In genomic region chr4:59188474-59188801, GRCm38 (mm10) we compare ENCODE assay signal across 9 mouse cellular contexts. TPM values are rescaled to one million over a fixed set of nuclear protein-coding genes. Genes with fewer than 3 reads are reported as not detected.
A peak's percentile ranks its signal among the peaks of the same experiment; 100 is the strongest.
DNase-seq lines count a peak whose midpoint lies in the region; ATAC-seq and TF ChIP-seq lines count a peak whose summit lies in the region.
"Had no signal": no experiment of that assay in that cellular context is flagged by ENCODE, and none has a peak within 500 bp of the region (broad histone marks: within the 10 kb centered on the region; RNA-seq: fewer than 3 reads in every experiment).

No protein-coding gene starts in this region.

- DNase-seq in heart, postnatal 14 days, result no peak
- no peak for DNase-seq in ES-E14 (ENCODE audit: low read depth, low spot score)
- no peak for DNase-seq in hindbrain, embryonic 11.5 days (ENCODE audit: low spot score)
- no peak for DNase-seq in midbrain, embryonic 10.5 days (ENCODE audit: low spot score)
- no peak for DNase-seq in frontal cortex, adult 2 months (ENCODE audit: extremely low spot score in 1 of 2, low spot score in 1 of 2)
- DNase-seq in cerebellum, postnatal 36 days, result no peak
- DNase-seq in urinary bladder, adult 2 months (ENCODE audit: low spot score), result no peak

- H3K9me3 ChIP-seq in heart, embryonic 13.5 days, result no peaks in the 10 kb centered on the region
- no peaks in the 10 kb centered on the region for H3K9me3 ChIP-seq in ES-E14 (ENCODE audit: control insufficient read depth, insufficient read depth, low read depth, low read length)
- H3K9me3 ChIP-seq in hindbrain, embryonic 11.5 days (ENCODE audit: control insufficient read depth, low read length), result no peaks in the 10 kb centered on the region
- H3K9me3 ChIP-seq in midbrain, embryonic 10.5 days (replicated peaks), result no peaks in the 10 kb centered on the region

- in situ Hi-C loops in ES-E14 (cut with MboI; ENCODE audit: low sequenced_read_pairs in 2 of 2, unreplicated experiment in 2 of 2), result no loop called here

- intact Hi-C loops in heart, postnatal 14 days (cut with DNase I), result loop anchor here (2.0 kb wide), 3 partner anchors 92 to 360 kb away; partner anchors contain the start of gene Ptbp3

- H3K4me3 ChIP-seq in heart, embryonic 13.5 days, result peak overlapping the region; percentile 83
- H3K4me3 ChIP-seq in ES-E14 (ENCODE audit: insufficient read depth in 1 of 2, low read depth in 1 of 2, low read length in 2 of 2, poor library complexity in 1 of 2, severe bottlenecking in 1 of 2), result peak overlapping the region; percentile 96 to 97
- peak overlapping the region; percentile 78 for H3K4me3 ChIP-seq in hindbrain, embryonic 11.5 days (ENCODE audit: low read depth, low read length)
- H3K4me3 ChIP-seq in midbrain, embryonic 10.5 days, result peak overlapping the region; percentile 86

- H3K4me2 ChIP-seq in heart, embryonic 13.5 days, result peak overlapping the region; percentile 77
- H3K4me2 ChIP-seq in hindbrain, embryonic 11.5 days (replicated peaks; ENCODE audit: low read depth, low read length), result peak overlapping the region; percentile 50

- no peak for ATAC-seq in heart, embryonic 13.5 days (ENCODE audit: extremely low read depth, insufficient number of reproducible peaks, low FRiP score, low TSS enrichment)
- ATAC-seq in hindbrain, embryonic 11.5 days (ENCODE audit: low FRiP score), result no peak

- H3K27me3 ChIP-seq in heart, embryonic 13.5 days (replicated peaks), result no peaks in the 10 kb centered on the region
- H3K27me3 ChIP-seq in hindbrain, embryonic 11.5 days (ENCODE audit: control insufficient read depth, insufficient read depth, low read length), result no peaks in the 10 kb centered on the region
- H3K27me3 ChIP-seq in midbrain, embryonic 10.5 days (ENCODE audit: low read depth, poor library complexity, severe bottlenecking), result no peaks in the 10 kb centered on the region

- WGBS in heart, embryonic 13.5 days, result 29% methylated on average over 4 of the region's 4 CpGs
- WGBS in hindbrain, embryonic 11.5 days, result 39% methylated on average over 4 of the region's 4 CpGs
- 27% methylated on average over 4 of the region's 4 CpGs for WGBS in midbrain, embryonic 10.5 days

- H3K9ac ChIP-seq in heart, embryonic 13.5 days, result peak overlapping the region; percentile 99
- peak overlapping the region; percentile 88; the same call in 1 of the 2 replicates for H3K9ac ChIP-seq in ES-E14 (ENCODE audit: insufficient read depth, low read depth, low read length, poor library complexity, severe bottlenecking)
- peak overlapping the region; percentile 95 for H3K9ac ChIP-seq in hindbrain, embryonic 11.5 days (ENCODE audit: low read depth, low read length)

- H3K4me1 ChIP-seq in heart, embryonic 13.5 days, result peaks cover 20% of the 10 kb centered on the region
- H3K4me1 ChIP-seq in ES-E14 (ENCODE audit: control insufficient read depth in 2 of 2, insufficient read depth in 2 of 2, low read length in 2 of 2, poor library complexity in 1 of 2), result peaks cover 5 to 7% of the 10 kb centered on the region in 2 experiments
- no peaks in the 10 kb centered on the region for H3K4me1 ChIP-seq in hindbrain, embryonic 11.5 days (replicated peaks; ENCODE audit: control insufficient read depth, insufficient read depth, low read length)
- H3K4me1 ChIP-seq in midbrain, embryonic 10.5 days, result peaks cover 11% of the 10 kb centered on the region

- H3K36me3 ChIP-seq in heart, embryonic 13.5 days, result no peaks in the 10 kb centered on the region
- no peaks in the 10 kb centered on the region for H3K36me3 ChIP-seq in ES-E14 (ENCODE audit: control insufficient read depth, insufficient read depth, low read length, poor library complexity, severe bottlenecking)
- H3K36me3 ChIP-seq in hindbrain, embryonic 11.5 days (ENCODE audit: control insufficient read depth, insufficient read depth, low read length), result no peaks in the 10 kb centered on the region
- H3K36me3 ChIP-seq in midbrain, embryonic 10.5 days, result 0 out of 2 replicates have a peak, but pooled peaks cover 2% of the 10 kb centered on the region

- peak overlapping the region; percentile 95 for H3K27ac ChIP-seq in heart, embryonic 13.5 days (replicated peaks)
- H3K27ac ChIP-seq in ES-E14 (ENCODE audit: insufficient read depth, low read depth, low read length, poor library complexity, severe bottlenecking), result no peak overlapping the region
- H3K27ac ChIP-seq in hindbrain, embryonic 11.5 days (ENCODE audit: low read depth, low read length), result no peak overlapping the region
- H3K27ac ChIP-seq in midbrain, embryonic 10.5 days (replicated peaks), result peak overlapping the region; percentile 96

TF ChIP-seq in ES-E14, 5 proteins besides CTCF, POLR2A, EP300 and RAD21:
- no peak for TF ChIP-seq MAFK (IDR thresholded peaks at IDR 0.05; ENCODE audit: insufficient read depth, low read depth, low read length)

RNA-seq across cellular contexts. Expression of gene Ugcg, which starts 0.6 kb away (rescaled TPM):
- 6.9 and 7.1 TPM in 2 replicates for polyA plus RNA-seq in heart, embryonic 13.5 days (2015; fragmentation: Nextera tagmentation; extraction: Ambion mirVana)
- 10 to 100 TPM; 18.3 to 18.6 TPM for total RNA-seq in heart, postnatal 14 days (2021)
- total RNA-seq in ES-E14 (2012; rRNA removed), result 40.2 and 56.4 TPM in 2 replicates
- polyA plus RNA-seq in hindbrain, embryonic 11.5 days (2014; fragmentation: Nextera tagmentation; extraction: Ambion mirVana), result 15.0 and 19.7 TPM in 2 replicates
- polyA plus RNA-seq in midbrain, embryonic 10.5 days (2016; fragmentation: Nextera tagmentation; extraction: Ambion mirVana), result 9.8 and 9.9 TPM in 2 replicates
- 63.7 TPM in 2 replicates for polyA plus RNA-seq in frontal cortex, adult 2 months (2012; rRNA removed)
- 36.3 and 44.3 TPM in 2 replicates for polyA plus RNA-seq in urinary bladder, adult 2 months (2012; rRNA removed)

RNA-seq across cellular contexts. Expression of gene AI481877, which starts 49.7 kb away (rescaled TPM):
- polyA plus RNA-seq in heart, embryonic 13.5 days (2015; fragmentation: Nextera tagmentation; extraction: Ambion mirVana), result not detected in 2 replicates
- not detected for total RNA-seq in heart, postnatal 14 days (2021)
- total RNA-seq in ES-E14 (2012; rRNA removed), result 0.85 and 0.98 TPM in 2 replicates
- not detected in 2 replicates for polyA plus RNA-seq in hindbrain, embryonic 11.5 days (2014; fragmentation: Nextera tagmentation; extraction: Ambion mirVana)
- polyA plus RNA-seq in midbrain, embryonic 10.5 days (2016; fragmentation: Nextera tagmentation; extraction: Ambion mirVana), result not detected in 2 replicates
- not detected in 2 replicates for polyA plus RNA-seq in frontal cortex, adult 2 months (2012; rRNA removed)
- polyA plus RNA-seq in urinary bladder, adult 2 months (2012; rRNA removed), result not detected in 2 replicates
- polyA plus RNA-seq: gonadal fat pad, adult 2 months had no signal

Comparison
In these comparisons a context has a peak if more than half of its experiments do, and no peak if none do; other contexts are left out.
1. H3K27ac ChIP-seq: peak in heart, embryonic 13.5 days (single experiment) and midbrain, embryonic 10.5 days (single experiment); none in ES-E14 (single experiment) and hindbrain, embryonic 11.5 days (single experiment).
2. Peak in every context shown above with its lines, with median percentiles within 50 percentile points of each other: H3K4me3 ChIP-seq and H3K9ac ChIP-seq.